Mouse (Mus musculus) neural tube, embryonic 10.5 days (tissue): ENCODE measurements around the gene Ccdc78.
"Not testable (repeated sequence)": the region's sequence is repeated elsewhere in the genome, so short reads cannot be mapped to it uniquely, and the experiment has no call there.

Source experiments
- DNase-seq: peaks from one replicate; pipeline ENCODE4 v3.0.0-alpha.2; 2017; ENCODE audit warnings: low spot score; ENCODE audit errors: extremely low spot score

Gene Ccdc78

GRCm38 (mm10) chr17:25781339-25781738 is 5.0 kb upstream of the Ccdc78 start:
- no peak for DNase-seq

GRCm38 (mm10) chr17:25783086-25783485 is 3.3 kb upstream of the Ccdc78 start:
- DNase-seq: no peak

DNA sequence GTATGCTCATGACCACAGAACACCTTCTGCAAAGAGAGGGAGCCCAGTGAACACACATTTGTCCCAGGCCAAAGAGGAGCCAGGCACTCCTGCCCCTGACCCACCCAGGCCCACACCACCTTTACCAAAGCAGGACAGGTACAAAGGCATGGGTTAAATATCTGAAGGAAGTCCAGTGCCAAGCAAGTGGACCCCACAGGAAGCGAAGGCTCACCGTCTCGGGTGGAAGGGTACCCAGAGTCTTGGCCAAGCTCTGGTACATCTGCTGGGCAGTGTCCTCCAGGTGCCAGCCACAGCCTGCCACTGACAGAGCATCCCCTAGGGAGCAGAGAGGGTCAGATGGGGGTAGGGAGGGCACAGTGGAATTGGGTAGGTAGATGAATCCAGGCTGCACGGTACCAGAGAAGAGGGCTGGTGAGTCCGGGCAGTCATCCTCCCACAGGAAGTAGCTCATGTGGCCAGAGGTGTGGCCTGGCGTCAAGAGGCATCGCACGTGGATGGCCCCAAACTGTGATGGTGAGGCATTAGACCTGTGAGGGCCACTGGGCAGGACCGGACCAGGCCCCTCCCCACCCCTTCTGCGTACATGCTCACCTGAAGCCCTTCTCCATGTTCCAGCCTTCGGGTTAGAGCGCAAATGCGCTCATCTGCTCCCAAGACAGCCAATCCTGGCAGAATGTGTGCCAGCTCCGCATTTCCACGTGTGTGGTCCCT is 2.4 kb upstream of the Ccdc78 start:
- DNase-seq: no peak

GRCm38 (mm10) chr17:25785281-25785745 is 1.1 kb upstream of the Ccdc78 start, which contains the start of gene Haghl:
Haghl (minus strand) TSS chr17:25785673.
- DNase-seq: peak; percentile 99

DNA sequence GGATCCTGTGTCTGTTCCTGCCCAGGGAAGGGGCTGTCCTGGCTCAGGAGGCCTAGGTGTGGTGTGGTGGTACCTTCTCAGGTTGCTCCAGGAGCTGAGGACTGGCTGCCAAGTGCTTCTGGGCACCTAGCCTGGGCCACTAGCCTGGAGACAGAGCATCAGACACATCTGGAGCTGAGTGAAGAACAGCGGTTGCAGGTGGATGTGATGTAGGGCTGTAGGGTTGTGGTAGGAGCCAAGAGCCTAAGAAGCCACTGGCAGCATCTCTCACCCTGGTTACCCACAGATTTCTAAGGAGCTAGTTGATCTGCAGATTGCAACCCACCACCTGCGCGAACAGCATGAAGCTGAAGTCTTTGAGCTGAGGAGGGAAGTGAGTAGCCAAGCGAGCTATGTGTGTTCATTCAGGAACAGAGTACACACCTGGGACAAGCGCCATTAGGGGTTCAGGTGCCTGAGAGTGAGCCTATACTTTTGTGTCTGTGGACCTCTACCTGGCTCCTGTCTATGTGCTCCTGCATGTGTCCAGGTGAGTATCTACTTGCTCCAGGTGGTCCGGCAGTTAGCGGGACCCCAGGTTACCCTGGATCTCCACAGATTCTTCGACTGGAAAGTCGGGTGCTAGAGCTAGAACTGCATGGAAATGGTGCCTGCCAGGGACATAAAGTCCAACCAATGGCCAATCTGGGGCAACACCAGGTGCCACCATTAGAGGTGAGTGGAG is 563 bp downstream of the Ccdc78 start:
- no peak for DNase-seq

GRCm38 (mm10) chr17:25791320-25791842 is 5.0 kb downstream of the Ccdc78 start:
- peak; percentile 35 for DNase-seq

GRCm38 (mm10) chr17:25791843-25792527 is 5.6 kb downstream of the Ccdc78 start:
- peak; percentile 89 for DNase-seq

DNA sequence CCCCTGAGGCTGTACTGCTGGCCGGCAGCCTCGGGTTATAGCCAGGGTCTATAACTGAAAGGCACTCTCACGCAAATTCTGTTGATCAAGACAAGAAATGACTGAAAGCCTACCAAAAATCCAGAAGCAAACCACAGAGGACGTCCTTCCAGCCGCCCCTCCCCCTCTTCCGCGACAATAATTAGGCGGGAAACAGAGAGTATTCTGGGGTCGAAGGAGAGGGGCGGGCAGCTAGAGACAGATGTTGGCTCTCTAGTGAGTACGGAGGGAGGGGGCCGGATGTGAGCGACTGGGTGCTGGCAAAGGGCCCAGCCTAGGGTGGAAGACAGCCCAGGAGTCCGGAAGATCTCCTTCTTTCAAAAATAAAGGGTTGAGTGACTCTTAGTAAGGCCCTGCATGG is 6.2 kb downstream of the Ccdc78 start, which contains the start of gene Fam173a:
Gene Fam173a, minus strand, starts transcription at position 287 of the 400 bp plus-strand sequence.
- peak; percentile 74 for DNase-seq

GRCm38 (mm10) chr17:25794197-25794596 is 7.8 kb downstream of the Ccdc78 start:
- peak; percentile 49 for DNase-seq

- DNase-seq: no peak
Measured at GRCm38 (mm10) chr17:25794998-25795397, 8.6 kb downstream of the Ccdc78 start.

DNA sequence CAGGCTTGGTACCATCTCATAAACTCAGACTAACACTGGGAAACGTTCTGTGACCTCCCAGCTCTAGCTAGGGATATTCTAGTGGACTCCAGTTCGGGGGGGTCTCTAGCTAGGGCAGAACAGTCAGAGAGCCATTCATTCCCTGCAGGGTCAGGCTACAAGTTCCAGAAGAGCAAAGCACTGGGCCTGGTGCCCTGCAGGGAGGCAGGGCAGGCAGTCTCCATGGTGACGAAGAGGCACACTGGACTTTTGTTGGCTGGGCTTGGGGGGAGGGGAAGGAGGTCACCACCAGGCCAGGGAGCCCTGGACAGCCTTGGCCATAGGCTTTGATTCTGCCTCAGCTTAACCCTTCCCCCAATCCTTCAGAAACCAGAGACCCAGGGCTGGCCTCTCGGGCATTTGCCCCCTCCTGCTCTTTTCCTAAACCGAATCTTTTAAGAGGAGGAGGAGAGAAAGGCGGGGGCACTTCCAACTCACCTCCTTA is 9.3 kb downstream of the Ccdc78 start, which contains the start of gene AC134908.4:
Gene AC134908.4, minus strand, starts transcription at position 51 of the 484 bp plus-strand sequence.
- DNase-seq: peak; percentile 88

- DNase-seq: peak; percentile 55
Measured at GRCm38 (mm10) chr17:25796211-25796771, 9.9 kb downstream of the Ccdc78 start.

DNA sequence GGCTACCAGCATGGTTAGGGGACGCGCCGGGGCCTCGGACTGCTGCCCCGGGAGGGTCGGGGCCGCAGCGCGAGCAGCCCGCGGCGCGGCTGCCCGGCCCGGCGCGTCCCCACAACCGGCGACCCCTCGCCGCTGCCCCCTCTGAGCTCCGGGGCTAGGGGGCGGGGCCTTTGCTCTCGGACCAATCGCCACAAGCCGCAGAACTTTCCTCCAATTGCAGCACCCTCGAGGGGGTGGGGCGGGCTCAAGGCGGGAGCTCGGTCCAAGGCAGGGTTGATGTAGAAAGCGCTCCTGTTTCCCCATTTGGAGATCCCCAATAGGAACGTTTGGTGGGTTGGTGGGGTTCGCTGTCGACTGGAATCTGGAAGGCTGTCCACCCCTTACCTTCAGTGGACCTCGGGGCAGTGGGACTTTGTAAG is 10.6 kb downstream of the Ccdc78 start, which contains the start of gene Metrn:
Gene Metrn, minus strand, starts transcription at position 186 of the 419 bp plus-strand sequence.
- peak; percentile 93 for DNase-seq

DNA sequence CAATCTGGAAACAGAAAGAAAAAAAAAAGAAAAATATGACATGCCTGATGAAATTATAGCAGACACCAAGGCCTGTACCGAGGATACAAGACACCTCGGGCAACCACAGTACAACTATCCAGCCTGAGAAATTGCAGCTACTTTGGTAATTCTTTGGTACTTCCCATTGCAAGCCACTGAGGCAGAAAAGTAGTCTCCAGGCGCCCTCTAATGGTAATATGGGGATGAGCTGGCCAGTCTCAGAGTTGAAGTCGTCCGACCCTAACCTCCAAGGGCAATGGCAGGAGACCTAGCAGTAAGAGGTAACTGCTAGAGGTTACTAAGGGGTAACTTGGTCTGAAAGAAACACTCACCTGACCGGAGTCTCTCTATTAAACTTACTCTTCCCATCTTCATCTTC is 14.6 kb downstream of the Ccdc78 start:
- peak; percentile 65 for DNase-seq

DNA sequence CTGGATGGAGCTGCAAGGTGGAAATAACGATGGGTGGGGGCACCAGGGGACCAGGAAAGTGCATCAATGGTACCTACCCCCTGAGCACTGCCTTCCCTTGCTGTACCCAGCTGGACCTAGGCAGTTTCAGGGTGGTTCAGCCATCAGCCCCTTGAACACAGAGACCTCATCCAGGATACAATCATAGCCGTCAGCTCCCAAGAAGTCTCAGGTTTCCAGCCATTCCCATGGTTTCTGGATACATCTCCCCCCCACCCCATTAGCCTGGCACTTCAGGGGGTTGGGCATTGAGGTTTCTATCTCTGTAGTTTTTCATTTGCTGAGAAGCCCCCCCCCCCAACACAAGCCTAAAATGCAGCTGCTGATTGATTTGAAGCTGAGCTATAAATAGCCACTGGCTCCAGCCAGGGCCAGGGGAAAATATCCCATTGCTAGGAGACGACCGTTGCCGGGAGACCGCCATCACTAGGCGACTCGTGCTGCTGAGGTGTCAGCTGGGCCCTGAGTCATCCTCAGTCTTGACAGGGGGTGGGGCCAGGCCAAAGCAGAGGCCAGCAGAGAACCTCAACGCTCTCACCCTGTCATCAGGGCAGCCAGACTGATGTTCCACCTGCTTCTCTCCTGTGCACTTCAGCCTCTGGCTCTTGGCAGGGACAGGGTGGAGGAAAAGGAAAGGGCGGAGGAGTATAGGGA is 16.6 kb downstream of the Ccdc78 start:
- DNase-seq: peak; percentile 86

GRCm38 (mm10) chr17:25806507-25806906 is 20.1 kb downstream of the Ccdc78 start:
- DNase-seq: no peak

DNA sequence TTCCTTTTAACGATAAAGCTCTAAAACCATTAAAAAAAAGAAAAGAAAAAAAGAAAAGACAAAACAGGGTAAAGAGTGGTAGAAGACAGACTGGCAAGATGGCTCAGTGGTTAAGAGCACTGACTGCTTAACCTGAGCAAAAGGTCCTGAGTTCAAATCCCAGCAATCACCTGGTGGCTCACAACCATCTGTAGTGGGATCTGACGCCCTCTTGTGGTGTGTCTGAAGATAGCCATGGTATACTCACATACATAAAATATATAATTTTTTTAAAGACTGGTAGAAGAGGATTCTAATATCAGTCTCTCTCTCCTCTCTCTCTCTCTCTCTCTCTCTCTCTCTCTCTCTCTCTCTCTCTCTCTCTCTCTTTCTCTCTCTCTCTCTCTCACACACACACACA is 21.1 kb downstream of the Ccdc78 start:
- not testable (repeated sequence) for DNase-seq

- no peak for DNase-seq
Measured at GRCm38 (mm10) chr17:25808028-25808427, 21.6 kb downstream of the Ccdc78 start.

DNA sequence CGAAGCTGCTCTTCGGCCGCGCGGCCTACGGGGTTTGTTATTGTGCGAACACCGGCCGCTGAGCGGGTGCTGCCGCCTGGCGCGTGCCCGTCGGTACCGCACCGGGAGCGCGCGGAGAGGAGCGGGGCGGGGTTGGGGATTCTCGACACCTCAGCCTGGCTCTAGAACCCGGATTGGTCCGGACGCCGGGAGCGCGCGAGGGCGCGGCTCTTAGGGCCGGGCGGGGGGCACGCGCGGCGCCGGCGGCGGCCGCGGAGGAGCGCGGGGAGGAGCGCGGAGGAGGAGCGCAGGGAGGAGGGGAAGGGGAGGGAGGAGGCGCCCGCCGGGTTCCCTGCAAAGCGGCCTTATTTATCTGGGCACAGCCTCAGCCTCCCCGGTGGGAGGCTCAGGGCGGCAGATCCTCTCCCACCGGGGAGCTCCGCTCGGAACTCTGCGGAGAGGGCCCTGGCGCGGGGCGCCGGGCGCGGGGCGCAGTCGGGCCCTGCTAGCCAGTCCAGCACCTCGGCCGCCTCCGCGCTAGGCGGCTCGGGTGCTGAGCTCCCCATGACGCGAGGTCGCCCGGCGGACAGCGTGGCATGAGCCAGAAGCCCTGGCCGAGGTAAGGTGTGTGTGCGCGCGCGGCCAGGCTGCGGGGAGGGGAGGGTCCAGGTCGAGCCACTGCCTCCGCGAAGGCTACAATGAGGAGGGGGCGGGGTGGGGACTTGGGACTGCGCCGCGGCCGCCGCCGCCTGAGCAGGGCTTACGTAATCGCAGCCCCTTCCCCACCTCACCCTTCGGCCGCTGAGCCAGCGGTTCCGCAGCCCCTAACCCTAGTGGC is 22.6 kb downstream of the Ccdc78 start, which contains the start of gene Fbxl16:
Gene Fbxl16, plus strand, starts transcription at position 297 of the 817 bp plus-strand sequence.
- peak; percentile 83 for DNase-seq
